Mouse (Mus musculus) brain, adult 10 weeks (tissue): ENCODE measurements around the gene Chst13. TPM values are rescaled to one million over a fixed set of nuclear protein-coding genes. Genes with fewer than 3 reads are reported as not detected.

Experiments
- polyA plus RNA-seq: library from polyadenylated mRNA; stranded (reverse); fragments of 350-450 nt; fragmentation: Illumina TruSeq; extraction: RNeasy Lipid Tissue Mini Kit (QIAGEN cat#74804); gene quantifications from one replicate; pipeline ENCODE4 v1.2.3, GENCODE M21; 2015; ENCODE audit warnings: low read depth, low replicate concordance

Gene Chst13
- polyA plus RNA-seq: not detected

DNA sequence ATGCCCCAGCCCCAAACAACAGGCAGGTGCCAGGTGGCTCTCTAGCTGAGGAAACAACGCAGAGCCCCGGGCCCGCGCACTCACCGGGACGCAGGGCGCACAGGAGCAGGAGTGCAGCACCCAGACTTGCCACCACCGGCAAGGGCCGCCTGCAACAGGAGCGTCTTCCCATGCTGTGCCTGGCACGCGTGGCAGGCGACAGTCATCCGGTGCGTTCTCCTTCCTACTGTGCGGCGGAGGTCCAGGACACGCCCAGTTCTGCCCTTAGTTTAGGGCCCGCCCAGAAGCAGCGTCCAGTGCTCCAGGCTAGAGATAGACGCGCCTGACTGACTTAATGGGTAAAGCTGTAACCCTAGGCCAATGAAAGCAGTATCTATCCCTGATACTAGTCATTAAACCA lies at the start of gene Chst13:
Gene Chst13, minus strand, starts transcription at position 195 of the 400 bp plus-strand sequence.

DNA sequence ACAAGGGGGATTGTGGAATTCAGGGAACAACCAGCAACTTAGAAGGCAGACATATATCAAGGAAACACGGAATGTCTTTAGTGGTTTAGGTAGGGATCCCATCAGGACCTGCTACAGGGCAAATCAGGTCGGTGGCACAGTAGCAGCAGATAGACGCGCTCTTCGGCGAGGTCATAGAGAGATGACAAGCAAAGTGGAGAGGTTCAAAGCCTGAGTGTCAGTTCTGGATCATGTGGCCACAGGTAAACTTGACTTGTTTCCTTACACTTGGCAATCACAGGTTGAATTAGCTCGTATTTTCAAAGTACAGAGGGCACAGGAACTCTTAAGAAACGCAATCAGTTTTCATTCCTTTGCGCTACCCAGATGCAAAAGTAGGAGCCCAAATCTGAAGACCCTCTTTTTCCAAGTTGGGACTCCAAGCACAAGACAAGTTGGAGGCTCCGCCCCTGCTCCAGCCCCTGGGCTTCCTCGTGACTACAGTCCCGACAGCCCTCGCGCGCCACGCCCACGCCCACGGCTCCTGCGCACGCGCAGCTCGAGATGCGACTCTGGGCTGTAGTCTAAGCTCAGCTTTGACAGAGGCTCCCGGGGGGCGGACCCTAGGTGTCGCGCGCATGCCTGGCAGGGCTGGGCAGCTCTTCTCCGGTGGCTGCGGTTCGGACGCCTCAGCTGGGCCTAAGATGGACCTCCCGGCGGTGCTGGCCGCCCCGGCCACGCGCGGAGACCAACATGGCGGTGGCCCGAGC lies 44.2 kb upstream of the Chst13 start, which contains the start of gene Zxdc:
Gene Zxdc, plus strand, starts transcription at position 517 of the 749 bp plus-strand sequence.

DNA sequence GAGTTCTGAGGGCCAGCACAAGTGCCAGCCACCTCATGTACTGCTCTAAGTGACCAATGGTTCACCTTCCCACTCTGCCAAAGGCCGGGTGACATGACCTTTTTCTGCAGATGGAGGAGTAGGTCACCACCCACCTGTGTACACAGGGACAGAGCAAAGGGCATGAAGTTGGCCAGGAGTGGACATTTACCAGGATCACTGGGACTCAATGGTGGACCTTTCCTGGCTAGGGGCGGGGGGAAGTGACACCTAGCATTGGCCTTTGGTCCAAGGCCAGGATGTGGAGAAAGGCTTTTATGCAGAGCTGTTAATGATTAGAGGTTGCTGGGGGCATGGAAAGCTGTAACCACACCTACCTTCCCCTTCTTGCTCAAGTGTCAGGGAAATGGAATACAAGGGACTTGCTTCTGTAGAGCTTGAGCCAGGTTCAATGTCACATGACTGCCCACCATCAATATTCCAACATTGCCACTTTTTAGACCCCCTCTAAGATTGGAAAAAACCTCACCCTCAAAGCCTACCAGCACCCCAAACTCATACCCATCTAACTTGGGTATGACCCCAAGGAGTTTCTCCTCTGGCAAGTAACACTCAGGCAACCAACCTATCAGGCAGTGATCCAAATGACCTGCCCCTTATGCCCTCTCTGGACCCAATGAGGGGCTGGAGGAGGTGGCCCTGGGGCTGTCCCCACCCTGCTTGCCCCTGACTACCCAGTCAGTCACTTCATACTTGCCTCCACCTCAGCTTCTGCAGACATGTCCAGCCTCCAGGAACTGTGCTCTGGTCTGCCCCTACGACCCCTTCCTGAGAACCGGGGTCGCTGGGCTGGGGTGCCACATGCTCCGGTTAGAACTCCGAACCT lies 7.8 kb upstream of the Chst13 start, which contains the start of gene Uroc1:
Gene Uroc1, plus strand, starts transcription at position 724 of the 865 bp plus-strand sequence.

DNA sequence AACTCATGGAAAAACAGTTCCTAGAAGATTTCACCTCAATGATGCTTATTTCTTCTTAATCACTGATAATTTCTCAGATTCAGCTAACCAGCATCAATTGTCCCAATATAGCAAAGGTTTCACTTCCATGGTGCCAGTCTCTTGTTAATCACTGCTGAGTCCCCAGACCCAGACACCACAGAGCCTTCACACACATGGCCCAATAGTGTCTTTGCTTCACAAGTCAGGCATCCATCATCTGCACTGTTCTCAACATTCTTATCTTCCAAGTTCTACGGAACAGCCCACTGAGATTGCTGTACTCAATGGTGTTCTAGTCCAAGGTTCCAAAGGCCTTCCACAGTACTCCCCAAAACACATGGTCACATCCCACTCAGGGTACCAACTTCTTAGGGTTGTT lies 24.1 kb downstream of the Chst13 start, which contains the start of gene BC048671:
Gene BC048671, plus strand, starts transcription at position 301 of the 400 bp plus-strand sequence.

Other genes starting within 250 kb of the Chst13 start
- gene Vmn1r49, start 246.7 kb downstream of the Chst13 start, polyA plus RNA-seq: not detected
- gene Vmn1r50, start 223.8 kb downstream of the Chst13 start, polyA plus RNA-seq: not detected
- gene Vmn1r51, start 202.6 kb downstream of the Chst13 start, polyA plus RNA-seq: not detected
- gene Vmn1r52, start 150.4 kb downstream of the Chst13 start, polyA plus RNA-seq: not detected
- gene V1ra8, start 122.4 kb downstream of the Chst13 start, polyA plus RNA-seq: not detected
- not detected for gene Vmn1r53, start 100.7 kb downstream of the Chst13 start, polyA plus RNA-seq
- not detected for gene Vmn1r54, start 78.9 kb downstream of the Chst13 start, polyA plus RNA-seq
- gene BC048671, start 24.0 kb downstream of the Chst13 start, polyA plus RNA-seq: not detected
- gene Uroc1, start 8.1 kb upstream of the Chst13 start, polyA plus RNA-seq: not detected
- gene Zxdc, start 44.3 kb upstream of the Chst13 start, polyA plus RNA-seq: 16.2 TPM
- 4.2 TPM for gene Cfap100, start 103.6 kb upstream of the Chst13 start, polyA plus RNA-seq
- gene Klf15, start 137.4 kb upstream of the Chst13 start, polyA plus RNA-seq: 21.1 TPM
- gene Aldh1l1, start 161.2 kb upstream of the Chst13 start, polyA plus RNA-seq: 52.3 TPM